Mouse (Mus musculus): ENCODE data around the gene Cdkn1b.

Cdkn1b gene

DNA sequence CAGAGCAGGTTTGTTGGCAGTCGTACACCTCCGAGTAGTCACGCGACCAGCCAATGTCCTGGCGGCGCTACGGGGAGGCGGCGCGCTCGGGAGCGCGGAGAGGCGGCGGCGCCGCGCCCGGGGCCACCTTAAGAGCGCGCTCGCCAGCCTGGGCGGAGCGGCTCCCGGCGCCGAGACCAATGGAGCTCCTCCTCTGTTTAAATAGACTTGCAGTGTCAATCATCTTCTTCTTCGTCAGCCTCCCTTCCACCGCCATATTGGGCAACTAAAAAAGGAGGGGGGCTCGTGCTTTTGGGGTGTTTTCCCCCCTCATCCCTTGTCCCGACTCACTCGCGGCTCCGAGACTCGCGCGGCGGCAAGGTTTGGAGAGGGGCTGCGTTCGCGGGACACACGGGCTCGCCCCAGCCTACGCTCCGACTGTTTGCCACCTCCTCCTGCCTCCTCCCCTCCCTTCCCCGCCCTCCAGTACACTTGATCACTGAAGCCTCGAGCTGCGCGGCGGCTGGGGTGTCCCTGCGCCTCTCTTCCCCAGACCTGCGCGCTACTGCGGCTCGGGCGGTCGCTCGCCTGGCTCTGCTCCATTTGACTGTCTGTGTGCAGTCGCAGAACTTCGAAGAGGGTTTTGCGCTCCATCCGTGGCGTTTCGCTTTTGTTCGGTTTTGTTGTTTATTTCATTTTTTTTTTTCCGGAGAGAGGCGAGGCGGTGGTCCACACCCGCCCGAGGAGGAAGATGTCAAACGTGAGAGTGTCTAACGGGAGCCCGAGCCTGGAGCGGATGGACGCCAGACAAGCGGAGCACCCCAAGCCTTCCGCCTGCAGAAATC lies at the start of gene Cdkn1b:
TSS of gene Cdkn1b (plus strand) at position 212 of the 824 bp plus-strand sequence.
- DNase-seq (ENCODE audit: low read depth, low spot score), result peak; percentile 81

DNA sequence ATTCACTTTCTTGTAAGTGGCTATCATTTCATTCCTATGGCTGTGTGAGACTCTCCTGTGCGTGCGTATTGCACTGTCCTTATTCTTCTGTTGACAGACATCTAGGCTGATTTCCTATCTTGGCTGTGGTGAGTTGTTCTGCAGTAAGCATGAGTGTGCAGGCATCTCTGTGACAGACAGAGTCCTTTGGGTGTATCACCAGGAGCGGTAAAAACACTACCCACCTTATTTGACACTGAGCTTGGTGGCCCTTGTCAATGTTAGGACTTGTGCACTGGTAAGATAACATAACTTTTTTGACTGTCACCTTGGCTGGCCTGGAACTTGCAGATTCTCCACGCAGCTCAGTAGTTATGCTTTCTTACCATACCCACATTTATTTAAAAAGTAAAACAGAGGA lies 49.3 kb upstream of the Cdkn1b start:
- no peak for DNase-seq (ENCODE audit: low read depth, low spot score)

DNA sequence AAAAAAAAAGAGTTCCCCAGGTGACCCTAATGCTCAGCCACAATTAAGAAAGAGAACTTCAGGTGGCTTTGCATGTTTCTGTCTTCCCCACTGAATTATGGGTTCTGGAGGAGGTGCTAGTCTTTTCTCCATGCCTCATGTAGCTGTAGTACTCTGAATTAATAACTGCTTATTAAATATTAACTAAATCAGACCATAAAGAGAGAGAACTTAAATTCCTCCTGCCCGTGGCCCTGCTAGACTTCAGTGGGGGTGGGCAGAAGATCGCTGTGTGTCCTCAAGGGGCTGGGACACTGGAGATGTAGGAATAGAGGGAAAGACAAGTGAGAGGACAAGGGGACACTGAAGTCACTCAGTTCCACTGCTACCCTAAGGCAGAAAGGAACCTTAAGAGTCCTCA lies 48.0 kb upstream of the Cdkn1b start:
- no peak for DNase-seq (ENCODE audit: low read depth, low spot score)

DNA sequence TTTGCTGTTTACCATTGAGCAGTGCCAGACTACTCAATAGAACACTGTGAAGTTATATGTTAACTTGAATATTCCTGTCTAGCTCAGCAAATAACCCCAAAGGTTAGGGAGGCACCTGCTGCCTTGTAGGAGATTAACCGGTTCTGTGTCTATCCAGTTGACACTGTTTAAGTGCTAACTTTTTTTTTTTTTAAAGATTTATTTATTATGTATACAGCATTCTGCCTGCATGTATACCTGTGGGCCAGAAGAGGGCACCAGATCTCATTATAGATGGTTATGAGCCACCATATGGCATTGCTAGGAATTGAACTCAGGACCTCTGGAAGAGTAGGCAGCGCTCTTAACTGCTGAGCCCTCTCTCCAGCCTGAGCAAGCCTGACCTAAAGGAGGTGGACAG lies 47.2 kb upstream of the Cdkn1b start:
- no peak for DNase-seq (ENCODE audit: low read depth, low spot score)

DNA sequence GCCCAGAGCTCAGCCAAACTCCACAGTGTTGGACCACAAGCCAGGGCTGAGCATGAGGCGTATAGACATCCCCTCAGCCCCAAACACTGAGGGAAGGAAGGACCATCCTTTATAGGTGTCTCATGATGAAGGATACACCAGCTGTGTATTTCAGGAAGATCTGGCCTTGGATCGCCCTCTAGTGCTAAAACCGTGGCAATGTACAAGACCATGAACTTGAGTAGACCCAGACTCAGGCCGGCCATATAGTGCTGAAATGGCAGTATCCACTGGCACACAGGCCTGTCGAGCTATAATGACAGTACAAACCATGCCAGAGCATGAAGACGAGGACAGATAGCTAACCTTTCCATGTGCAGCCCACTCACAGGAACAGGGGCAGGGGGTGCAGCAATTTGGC lies 43.4 kb upstream of the Cdkn1b start:
- no peak for DNase-seq (ENCODE audit: low read depth, low spot score)

DNA sequence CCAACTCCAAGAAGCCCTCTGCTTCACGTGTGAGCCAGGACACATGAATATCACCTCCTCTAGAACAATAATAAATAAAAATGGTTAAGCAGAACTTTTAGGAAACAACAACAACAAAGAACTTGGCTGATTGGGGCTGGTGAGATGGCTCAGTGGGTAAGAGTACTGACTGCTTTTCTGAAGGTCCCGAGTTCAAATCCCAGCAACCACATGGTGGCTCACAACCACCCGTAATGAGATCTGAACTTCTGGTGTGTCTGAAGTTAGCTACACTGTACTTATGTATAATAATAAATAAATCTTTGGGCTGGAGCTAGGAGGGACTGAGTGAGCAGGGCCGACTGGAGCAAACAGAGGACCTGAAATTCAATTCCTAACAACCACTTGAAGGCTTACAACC lies 42.9 kb upstream of the Cdkn1b start:
- DNase-seq (ENCODE audit: low read depth, low spot score), result no peak

DNA sequence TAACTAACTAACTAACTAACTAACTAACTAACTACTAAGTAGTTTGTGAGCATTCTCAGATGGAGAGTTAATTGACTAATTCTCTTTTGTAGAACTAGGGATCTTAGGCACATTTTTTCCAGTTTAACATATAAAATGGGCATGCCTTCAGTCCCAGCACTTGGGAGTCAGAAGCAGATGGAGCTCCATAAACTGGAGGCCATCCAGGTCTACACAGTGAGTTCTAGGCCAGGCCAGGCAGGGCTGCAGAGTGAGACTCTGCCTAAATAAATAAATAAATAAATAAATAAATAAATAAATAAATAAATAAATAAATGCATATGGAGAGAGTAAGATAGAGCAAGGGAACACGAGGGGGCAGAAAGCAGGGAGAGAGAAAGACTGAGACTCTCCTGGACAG lies 42.3 kb upstream of the Cdkn1b start:
- no peak for DNase-seq (ENCODE audit: low read depth, low spot score)

DNA sequence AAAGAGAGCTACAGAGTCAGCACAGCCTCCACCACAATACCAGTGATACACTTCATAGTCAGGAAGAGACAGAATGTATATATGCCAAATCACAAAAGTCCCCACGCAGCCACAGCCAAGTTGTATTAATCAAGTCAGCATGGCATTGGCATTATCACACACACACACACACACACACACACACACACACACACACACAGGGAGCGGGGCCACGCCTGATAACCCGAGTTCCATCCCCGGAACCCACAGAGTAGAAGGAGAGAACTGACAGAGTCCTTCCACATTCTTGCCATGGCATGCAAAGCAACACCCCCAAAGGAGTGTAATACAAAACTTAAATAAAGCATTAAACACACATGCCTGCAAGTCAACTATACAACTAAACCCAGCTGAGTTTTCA lies 40.6 kb upstream of the Cdkn1b start:
- DNase-seq (ENCODE audit: low read depth, low spot score), result no peak

DNA sequence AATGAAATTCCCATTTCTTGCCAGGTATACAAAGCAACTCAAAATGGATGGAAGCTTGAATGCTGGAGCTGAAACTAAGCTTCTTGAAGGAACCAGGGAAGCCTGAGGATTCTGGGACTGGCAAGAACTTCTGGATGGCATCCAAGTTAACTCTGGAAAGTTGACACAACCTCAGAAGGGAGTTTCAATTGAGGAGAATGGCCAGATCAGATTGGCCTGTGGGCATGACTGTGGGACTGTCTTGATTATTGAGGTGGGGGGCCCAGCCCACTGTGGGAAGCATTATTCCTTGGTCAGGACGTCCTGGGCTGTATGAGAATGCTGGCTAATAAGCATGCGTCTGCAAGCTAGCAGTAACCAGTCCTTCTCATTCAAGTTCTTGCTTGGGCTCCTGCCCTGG lies 40.2 kb upstream of the Cdkn1b start:
- no peak for DNase-seq (ENCODE audit: low read depth, low spot score)

DNA sequence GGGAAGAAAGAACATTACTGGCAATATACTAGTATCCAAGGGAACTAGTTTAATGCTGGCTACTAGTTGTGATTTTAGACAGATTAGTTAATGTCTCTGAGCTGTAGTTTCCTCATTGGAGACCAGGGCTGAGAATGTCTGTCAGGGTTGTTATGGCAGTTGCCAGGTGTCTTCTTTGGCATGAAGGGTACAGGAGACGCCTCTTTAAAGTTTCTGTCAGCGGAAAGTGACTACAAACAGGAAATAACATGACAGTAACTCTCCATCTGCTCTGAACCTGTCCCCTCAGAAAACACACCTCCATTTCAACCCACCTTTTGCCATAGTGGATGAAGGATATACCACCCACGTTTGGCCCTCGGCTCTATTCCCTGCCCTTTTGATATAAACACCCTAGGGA lies 36.5 kb upstream of the Cdkn1b start:
- DNase-seq (ENCODE audit: low read depth, low spot score), result no peak

DNA sequence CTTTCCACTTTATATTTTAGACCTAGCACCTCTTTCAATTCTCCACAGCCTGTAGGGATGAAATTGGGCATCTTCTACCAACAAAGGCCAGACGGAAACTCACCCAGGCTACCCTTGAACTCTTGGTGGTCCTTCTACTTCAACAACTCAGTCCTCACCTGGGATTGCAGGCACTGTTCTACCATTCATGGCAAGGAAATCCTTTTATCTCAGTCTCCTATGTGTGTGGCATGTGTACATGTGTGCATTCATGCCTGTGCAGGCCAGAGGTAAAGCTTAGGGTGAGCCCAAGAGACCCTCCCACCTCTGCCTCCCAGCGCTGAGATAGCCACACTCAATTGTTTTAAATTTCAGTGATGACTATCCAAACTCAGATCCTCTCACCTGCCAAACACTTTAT lies 34.7 kb upstream of the Cdkn1b start:
- no peak for DNase-seq (ENCODE audit: low read depth, low spot score)

DNA sequence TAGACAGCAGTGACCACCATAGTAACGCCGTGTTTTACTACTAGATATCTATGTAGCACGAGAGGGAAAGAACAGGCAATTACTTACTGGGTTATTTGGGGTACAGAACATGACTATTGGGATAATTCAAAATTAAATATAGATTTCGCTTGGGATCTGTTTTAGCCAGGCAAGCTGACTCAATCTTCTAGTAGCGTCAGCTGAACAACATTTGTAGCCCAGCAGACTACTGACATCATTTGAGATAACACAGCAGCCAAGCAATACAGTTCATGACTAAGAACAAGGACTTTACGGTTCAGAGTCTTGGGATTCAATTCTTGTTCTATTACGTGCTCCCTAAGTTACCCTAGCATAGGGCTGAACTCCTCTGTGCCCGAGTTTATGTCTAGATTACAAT lies 33.7 kb upstream of the Cdkn1b start:
- no peak for DNase-seq (ENCODE audit: low read depth, low spot score)

DNA sequence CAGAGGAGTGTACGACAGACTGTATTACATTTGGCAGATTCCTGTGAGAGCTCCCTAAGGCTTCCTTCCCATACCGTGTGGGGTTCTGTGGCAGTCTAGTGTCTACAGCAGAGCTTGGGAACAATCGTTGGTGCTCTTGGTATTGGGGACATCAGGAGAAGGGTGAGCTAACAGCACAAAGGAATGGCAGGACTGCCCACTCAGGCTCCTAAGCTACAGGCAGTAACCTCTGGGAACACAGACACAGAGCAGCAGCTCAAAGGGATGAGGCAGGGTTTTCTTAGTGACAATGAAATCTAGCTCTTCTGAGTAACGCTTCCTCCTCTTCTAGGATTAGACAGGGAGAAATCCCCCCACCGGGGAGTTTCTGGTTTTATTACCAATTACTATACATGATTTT lies 33.2 kb upstream of the Cdkn1b start:
- DNase-seq (ENCODE audit: low read depth, low spot score), result no peak

DNA sequence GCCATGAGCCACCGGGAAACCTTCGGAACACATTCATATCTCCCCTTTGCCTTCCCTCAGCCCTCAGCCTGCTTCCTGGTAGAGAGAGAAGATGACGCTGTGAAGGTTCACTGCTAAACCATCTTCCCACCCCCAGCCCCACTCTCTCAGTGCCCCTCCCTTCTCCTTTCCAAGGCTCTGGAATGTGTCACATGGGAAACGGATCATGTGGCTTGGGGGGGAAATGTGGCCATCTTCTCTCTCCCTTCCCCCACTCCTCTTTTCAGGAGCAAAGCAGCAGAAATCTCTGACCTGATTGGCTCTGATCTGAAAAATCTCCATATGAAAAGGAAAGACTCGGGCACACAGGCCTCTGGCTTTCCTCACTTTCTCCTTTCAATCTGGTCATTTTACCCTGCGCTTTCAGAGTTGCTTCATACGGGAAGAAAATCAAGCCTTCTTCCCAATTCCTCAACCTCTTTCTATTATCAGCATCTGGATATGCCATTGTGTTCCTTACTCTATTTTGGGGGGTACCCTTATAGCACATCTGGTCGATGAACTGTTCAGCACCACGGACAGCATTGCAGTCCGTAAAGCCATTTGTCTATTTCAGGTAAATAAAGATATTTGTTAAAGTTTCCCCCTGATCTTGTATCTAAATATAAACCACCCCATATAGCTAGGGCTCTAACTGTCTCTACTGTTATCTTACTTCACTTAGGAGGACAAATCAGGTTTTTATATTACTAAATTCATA lies 32.3 kb upstream of the Cdkn1b start:
- DNase-seq (ENCODE audit: low read depth, low spot score), result peak; percentile 82

DNA sequence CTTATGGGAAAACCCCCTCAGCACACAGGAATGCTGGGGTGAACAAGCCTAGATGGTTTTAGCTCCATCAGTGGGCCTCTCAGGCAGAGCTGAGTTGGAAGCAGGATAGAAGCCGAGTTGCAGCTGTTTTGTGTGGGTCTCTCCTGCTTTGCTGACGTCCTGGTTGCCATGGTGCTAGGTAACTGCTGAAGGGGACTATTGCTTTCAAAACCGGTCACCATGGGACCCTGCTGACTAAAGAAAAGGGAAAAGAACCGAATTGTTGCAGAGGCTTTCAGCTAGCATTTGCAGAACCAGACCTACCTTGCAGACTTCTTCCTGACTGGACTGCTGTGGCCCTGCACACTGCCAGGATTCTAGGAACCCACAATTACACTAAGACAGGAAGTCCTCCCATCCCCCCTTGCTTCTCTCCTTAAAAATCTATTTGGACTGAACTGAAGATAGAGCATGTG lies 31.6 kb upstream of the Cdkn1b start:
- no peak for DNase-seq (ENCODE audit: low read depth, low spot score)

DNA sequence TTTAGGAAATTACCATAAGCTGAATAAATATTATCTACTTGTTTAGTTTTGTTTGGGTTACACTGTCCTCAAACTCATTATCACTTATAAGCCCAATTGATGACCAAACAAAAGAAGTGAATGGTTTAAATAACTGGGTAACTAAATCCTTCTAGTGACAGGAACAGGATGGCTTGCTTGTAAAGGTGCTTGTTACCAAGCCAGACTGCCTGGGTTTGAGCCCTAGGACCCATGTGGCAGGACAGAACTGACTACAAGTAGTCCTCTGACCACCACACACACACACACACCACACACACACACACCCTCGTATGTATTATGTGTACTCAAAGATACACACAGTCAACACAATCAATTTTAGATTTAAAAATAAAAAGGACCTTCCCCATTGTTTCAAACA lies 30.4 kb upstream of the Cdkn1b start:
- no peak for DNase-seq (ENCODE audit: low read depth, low spot score)

DNA sequence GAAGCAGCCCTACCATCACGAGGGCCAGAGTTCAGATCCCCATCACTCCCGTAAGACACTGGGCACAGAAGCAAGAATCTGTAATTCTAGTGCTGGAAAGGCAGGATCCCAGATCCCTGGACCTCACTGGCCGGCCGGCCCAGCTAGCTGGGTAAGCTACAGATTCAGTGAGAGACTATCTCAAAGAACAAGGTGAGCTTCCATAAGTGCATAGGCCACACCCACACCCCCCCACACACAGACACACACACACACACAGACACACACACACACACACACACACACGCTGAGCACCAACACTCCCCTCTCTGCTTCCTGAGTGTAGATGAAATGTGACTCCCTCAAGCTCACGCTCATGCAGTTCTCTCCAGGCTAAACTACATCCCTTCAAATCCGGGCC lies 29.8 kb upstream of the Cdkn1b start:
- DNase-seq (ENCODE audit: low read depth, low spot score), result no peak

DNA sequence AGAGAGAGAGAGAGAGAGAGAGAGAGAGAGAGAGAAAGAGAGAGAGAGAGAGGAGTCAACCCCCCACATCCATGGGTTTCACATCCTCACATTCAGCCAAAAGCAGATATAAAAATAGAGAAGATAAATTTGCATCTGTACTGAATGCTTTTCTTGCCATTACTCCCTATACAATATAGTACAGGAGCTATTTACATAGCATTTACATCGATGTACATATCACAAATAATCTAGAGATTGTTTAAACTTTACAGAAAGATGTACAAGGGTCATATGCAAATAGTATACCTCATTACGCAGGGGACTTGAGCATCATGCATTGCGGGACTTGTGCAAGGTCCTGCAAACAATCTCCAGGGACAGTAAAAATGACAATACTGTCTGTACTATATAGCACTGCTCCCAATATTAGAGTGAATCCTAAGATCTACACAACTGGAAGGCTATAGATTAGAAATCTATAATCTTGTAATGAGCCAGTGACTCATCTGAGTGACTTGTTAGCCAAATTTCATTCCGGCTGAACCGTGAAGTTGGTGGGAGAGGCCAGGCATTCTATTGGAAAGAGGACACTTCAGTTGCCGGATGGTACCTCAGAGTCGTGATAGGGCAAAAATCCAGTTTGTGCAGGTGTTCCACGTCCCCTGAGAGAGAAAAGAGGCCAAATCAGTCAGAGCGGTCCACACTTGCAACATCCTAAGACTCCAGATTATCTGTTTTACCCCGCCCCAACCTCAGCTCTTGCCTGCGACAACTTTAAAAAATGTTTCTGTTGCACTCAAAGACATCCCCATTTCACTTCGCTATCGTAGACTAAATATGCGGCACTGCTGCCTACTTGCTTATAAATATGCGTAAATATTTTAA lies 23.4 kb upstream of the Cdkn1b start:
- no peak for DNase-seq (ENCODE audit: low read depth, low spot score)

DNA sequence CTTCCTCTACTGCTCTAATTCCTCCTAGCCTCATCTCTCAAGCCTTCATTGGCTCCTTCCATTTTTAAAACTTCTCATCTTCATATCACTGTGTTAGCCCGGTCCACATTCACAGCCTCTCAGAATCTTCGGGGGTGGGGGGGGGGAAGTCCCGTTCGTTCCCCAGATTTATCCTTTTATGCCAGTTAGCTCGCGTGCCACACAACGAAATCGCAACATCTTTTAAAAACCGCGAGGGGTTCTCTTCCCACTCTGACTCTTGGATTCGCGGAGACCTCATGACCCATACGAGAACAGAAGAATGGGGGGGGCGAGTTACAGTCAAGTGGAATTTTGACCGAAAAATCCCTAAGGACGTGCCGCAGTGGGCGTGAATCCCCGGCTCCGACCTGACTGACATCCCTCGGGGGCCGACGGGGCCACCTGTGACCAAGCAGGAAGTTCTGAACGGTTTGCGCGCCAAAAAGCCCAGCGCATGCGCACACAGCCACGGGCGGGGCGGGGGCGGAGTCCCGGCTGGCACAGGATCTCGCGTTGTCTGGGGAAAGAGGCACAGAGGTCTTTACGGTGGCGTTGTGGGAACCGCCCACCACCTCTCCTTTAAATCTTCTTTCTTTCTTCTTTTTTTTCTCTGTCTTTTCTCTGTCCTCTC lies 22.6 kb upstream of the Cdkn1b start:
- peak; percentile 89 for DNase-seq (ENCODE audit: low read depth, low spot score)

DNA sequence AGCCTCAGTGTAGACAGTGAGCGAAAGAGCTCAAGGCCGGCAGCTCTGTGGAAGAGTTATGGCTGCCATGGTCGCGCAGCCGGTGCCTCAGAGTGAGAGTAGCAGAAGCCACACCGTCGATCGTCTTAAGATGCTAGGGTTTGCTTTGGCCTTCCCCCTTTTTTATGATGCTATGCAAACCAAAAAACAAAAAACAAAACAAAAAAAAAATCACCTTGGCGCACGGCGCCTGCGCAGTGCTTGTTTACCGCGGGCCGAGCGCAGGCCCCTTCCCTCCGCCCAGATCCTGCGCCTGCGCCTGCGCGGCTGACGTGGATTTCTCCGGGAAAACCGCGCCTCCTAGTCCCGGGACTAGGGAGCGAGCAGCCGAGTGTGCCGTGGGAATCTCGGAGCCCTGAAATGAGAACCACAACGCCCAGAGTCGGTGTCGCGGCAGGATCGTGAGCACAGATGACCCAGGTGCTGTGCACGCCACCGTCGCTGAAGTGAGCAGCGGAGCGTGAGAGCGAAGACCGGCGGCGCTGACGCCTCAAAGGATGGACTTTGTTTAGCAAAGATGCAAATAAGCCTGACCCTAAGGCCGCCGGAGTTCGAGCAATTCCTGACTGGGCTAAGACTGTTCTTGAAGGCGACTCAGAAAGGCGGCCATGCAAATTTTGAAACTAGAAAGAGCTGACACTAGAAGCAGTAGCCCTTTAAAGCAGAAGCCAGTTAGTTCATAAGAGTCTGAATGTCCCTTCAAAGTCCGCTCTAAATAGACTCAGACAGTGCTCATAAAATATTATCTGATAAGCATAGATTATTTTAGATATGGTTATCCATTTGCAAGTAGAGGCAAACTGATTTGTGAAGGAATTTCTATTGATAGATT lies 21.9 kb upstream of the Cdkn1b start, which contains the start of gene Gpr19:
TSS of gene Gpr19 (minus strand) at position 484 of the 871 bp plus-strand sequence.
- DNase-seq (ENCODE audit: low read depth, low spot score), result peak; percentile 89

DNA sequence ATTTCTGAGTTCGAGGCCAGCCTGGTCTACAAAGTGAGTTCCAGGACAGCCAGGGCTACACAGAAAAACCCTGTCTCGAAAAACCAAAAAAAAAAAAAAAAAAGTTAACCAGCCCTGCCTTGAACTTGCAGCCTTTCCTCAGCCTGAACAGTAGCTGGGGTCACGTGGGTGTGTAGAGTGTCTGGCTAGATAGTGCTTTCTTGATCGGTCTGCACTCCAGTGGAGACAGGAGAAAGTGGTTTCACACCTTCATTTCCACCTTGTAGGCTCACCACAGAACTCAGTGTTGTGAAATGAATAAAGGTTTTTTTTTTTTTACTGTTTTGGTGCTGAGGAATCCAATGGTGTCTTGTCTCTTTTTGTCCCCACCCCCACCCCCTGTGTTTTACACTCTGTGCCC lies 16.8 kb upstream of the Cdkn1b start:
- no peak for DNase-seq (ENCODE audit: low read depth, low spot score)
